Mouse (Mus musculus): ENCODE measurements at regions not wholly inside any gene's neighbourhood (a gene's known extent, or its start where the extent isn't known, plus 50 kb on each side); places are given as distances from the start of the nearest gene placed in this dataset.

DNA sequence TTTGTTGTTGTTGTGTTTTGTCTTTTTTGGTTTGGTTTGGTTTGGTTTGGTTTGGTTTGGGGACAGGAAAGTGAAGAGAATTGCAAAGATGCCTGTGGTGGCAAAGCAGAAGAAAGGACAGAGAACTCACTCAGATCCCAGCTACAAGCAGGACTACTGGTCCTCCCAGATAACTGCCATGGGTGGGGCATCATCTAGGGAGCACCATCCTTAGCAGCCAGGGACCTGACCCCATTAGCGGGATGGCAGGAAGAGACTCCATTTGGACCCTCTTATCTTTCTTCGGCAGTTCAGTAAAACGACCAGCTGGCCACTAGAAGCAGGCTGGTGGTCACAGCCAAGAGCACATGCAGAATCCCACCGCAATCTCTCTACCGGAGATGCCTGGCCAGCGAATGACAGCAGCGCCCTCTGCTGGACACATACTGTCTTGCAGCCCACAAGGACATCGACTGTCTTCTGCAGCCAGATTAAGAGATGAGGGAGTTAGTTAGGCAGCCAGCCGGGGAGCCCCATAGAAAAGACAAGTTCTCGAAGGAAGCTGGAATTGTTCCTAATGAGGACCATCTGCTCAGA is 119.8 kb downstream of the Gm9195 start:
- Histone ChIP-seq H3K36me3 (no peaks in the 10 kb centered on the region), H3K4me2 (no peak overlapping the region), H3K27ac (no peak overlapping the region), H3K27me3 (peaks cover 7% of the 10 kb centered on the region; the same call in 1 of the 2 replicates), H3K9ac (no peak overlapping the region), H3K4me1 (replicated peaks) (no peaks in the 10 kb centered on the region), H3K9me3 (replicated peaks) (no peaks in the 10 kb centered on the region), H3K4me3 (no peak overlapping the region)
- ATAC-seq (replicated peaks; ENCODE audit: insufficient number of reproducible peaks, insufficient read depth, low FRiP score, low read depth), result no peak
- 7% methylated on average over 10 of the region's 10 CpGs for WGBS

DNA sequence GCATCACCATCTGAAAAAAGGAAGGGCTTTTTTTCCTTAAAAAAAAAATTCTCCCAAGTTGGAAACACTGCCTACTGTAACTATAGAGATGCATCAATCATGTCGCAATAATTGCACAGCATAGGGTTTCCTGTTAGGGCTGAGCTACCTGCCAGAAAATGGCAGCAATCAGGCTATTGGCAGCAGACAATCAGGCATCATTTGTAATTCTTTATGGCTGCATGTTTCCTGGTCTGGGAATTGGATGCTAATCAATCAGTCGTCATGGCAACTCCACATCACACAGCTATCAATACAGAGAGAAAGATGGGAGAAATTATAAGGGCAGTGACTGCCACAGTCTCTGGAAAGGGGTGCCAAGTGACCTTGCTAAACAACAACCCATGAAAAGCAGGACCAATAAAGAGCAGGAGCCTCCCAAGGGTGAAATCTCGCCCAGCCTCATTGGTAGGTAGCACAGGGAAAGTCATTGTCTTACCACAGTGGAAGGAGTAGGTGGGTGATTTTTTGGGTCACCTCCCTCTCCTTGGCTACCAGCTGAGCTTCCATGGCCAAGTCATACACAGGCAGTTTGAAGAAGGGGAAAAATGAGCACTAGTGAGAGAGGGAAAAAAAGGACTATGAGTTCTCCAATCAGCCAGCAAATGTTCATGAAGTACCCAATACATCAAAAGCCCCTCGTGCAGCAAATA is 130.7 kb downstream of the Gm9195 start:
- H3K4me2 ChIP-seq, result no peak overlapping the region
- no peak overlapping the region for H3K9ac ChIP-seq
- H3K4me3 ChIP-seq, result no peak overlapping the region
- H3K9me3 ChIP-seq (replicated peaks), result no peaks in the 10 kb centered on the region
- H3K27ac ChIP-seq, result no peak overlapping the region
- no peaks in the 10 kb centered on the region for H3K27me3 ChIP-seq
- H3K36me3 ChIP-seq, result no peaks in the 10 kb centered on the region
- WGBS, result 76% methylated on average over 4 of the region's 4 CpGs
- no peak for ATAC-seq (replicated peaks; ENCODE audit: insufficient number of reproducible peaks, insufficient read depth, low FRiP score, low read depth)
- H3K4me1 ChIP-seq (replicated peaks), result no peaks in the 10 kb centered on the region

DNA sequence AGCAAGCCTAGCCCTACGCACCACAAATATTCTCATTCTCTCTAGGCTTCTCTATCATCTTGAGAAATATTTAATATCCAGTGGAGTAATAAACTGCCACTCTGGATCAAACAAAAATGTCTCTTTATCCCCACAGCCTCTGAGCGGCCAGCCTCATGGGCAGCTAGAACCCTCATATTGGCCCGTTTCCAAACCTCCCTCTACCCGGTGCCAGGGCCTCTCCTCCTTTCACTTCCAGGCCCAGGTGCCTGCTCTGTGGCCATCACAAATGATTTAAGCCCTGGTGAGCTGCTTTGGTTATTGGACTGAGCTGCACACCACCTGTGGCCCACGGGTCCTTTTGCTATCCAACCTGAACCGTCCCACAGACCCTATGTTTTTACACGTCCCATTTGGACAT is 131.5 kb downstream of the Gm9195 start:
- H3K27me3 ChIP-seq, result no peaks in the 10 kb centered on the region
- no peak for ATAC-seq (replicated peaks; ENCODE audit: insufficient number of reproducible peaks, insufficient read depth, low FRiP score, low read depth)
- 79% methylated on average over 7 of the region's 7 CpGs for WGBS
- H3K9ac ChIP-seq, result no peak overlapping the region
- no peak overlapping the region for H3K4me2 ChIP-seq
- H3K27ac ChIP-seq, result no peak overlapping the region
- H3K4me1 ChIP-seq (replicated peaks), result no peaks in the 10 kb centered on the region
- H3K4me3 ChIP-seq, result no peak overlapping the region
- H3K9me3 ChIP-seq (replicated peaks), result no peaks in the 10 kb centered on the region
- H3K36me3 ChIP-seq, result no peaks in the 10 kb centered on the region

DNA sequence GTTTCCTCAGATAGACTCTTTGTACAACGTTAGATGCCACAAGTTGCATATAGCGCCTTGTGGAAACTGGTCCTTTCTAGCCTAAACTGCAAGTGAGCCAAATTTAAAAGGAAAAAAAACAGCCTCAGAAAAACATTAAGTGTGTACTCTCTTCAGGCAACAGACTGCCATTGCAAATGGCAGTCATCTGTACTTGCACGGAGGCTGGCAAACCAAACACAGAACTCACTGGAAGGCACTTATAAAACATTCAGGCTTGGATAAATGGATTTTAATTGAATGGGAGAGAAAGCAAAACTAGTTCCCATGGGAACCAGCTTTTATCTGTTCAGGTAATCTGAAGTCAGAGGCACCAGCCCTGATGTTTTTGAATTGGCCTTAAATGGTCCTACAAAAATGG is 133.7 kb downstream of the Gm9195 start:
- Histone ChIP-seq H3K27me3 (no peaks in the 10 kb centered on the region), H3K4me3 (no peak overlapping the region), H3K4me2 (no peak overlapping the region), H3K27ac (no peak overlapping the region), H3K36me3 (no peaks in the 10 kb centered on the region), H3K9me3 (replicated peaks) (no peaks in the 10 kb centered on the region), H3K4me1 (replicated peaks) (no peaks in the 10 kb centered on the region), H3K9ac (no peak overlapping the region)
- WGBS, result 87% methylated on average over 3 of the region's 3 CpGs
- ATAC-seq (replicated peaks; ENCODE audit: insufficient number of reproducible peaks, insufficient read depth, low FRiP score, low read depth), result no peak

DNA sequence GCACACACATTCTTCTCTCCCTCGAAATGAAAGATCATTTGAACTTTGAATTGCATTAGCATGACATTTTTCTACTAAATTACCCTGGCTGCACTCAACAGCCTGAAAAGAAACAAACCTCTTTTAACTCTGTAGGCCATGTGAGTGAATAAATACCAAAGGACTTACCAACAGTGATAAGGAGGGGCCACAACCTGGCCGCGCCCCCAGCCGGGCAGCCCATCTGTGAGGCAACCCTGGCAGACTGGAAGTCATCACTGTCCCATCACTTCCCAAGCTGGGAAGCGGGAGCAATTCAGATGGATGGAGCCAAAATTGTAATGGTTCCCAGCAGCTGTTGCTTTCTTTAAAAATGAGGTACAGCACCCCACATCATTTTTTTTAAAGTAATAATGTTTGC is 149.5 kb downstream of the Gm9195 start:
- H3K4me2 ChIP-seq, result no peak overlapping the region
- no peaks in the 10 kb centered on the region for H3K9me3 ChIP-seq (replicated peaks)
- H3K4me1 ChIP-seq (replicated peaks), result no peaks in the 10 kb centered on the region
- no peak for ATAC-seq (replicated peaks; ENCODE audit: insufficient number of reproducible peaks, insufficient read depth, low FRiP score, low read depth)
- H3K27ac ChIP-seq, result no peak overlapping the region
- no peak overlapping the region for H3K4me3 ChIP-seq
- 42% methylated on average over 5 of the region's 5 CpGs for WGBS
- H3K9ac ChIP-seq, result no peak overlapping the region
- no peaks in the 10 kb centered on the region for H3K36me3 ChIP-seq
- H3K27me3 ChIP-seq, result no peaks in the 10 kb centered on the region

DNA sequence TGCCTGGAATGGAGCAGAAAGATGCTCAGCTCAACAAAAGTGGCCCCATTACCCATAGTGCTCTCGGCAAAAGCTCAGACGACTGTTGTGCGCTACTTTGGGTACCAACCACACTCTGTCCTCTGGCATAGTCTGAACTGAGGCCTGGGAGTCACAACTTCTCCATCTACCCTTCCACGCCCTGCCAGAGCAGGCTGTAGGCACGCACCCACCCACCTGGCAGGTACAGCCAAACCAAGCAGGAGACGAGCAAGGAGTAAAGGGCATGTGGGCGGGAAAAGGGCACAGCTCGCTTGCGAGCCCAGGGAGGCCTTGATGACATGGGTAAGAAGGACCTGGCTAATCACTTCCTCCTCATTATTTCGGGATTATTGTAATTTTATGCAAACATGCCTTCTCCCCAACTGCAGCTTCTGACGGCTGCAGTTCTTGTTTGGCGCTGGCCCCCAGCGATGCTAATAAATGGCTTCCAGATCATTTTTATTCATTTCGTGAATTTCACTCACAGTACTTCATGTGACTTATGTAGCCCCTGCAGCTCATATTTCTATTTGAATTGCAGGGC is 150.0 kb downstream of the Gm9195 start:
- no peak overlapping the region for H3K4me3 ChIP-seq
- no peak for ATAC-seq (replicated peaks; ENCODE audit: insufficient number of reproducible peaks, insufficient read depth, low FRiP score, low read depth)
- H3K4me2 ChIP-seq, result no peak overlapping the region

DNA sequence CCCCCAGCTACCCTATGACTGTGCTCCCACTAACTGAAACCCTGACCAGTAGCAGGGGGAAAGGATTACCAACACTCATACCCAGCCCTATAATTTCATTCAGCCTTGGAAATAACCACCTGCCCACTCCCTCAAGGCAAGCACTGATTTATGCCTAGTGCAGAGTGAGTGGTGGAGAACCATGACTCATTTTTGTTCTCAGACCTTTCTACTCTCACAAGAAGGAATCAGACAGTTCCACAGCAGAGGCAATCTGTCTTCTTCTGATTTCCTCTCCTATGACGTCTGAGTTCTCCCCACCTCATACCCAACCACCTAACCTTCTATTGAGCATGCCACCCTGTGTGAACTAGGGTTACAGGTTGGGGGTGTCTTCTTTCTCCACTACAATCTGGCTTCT is 153.6 kb downstream of the Gm9195 start:
- Histone ChIP-seq H3K9ac (no peak overlapping the region), H3K9me3 (replicated peaks) (no peaks in the 10 kb centered on the region), H3K27ac (no peak overlapping the region), H3K4me1 (replicated peaks) (no peaks in the 10 kb centered on the region), H3K4me2 (no peak overlapping the region), H3K4me3 (no peak overlapping the region), H3K27me3 (no peaks in the 10 kb centered on the region), H3K36me3 (no peaks in the 10 kb centered on the region)
- 58% methylated on average over 1 of the region's 1 CpGs for WGBS
- ATAC-seq (replicated peaks; ENCODE audit: insufficient number of reproducible peaks, insufficient read depth, low FRiP score, low read depth), result no peak

More for the DNA sequence above, 150.0 kb downstream of the Gm9195 start:
- Histone ChIP-seq H3K9ac (no peak overlapping the region), H3K27ac (no peak overlapping the region), H3K27me3 (no peaks in the 10 kb centered on the region), H3K36me3 (no peaks in the 10 kb centered on the region), H3K4me1 (replicated peaks) (no peaks in the 10 kb centered on the region), H3K9me3 (replicated peaks) (no peaks in the 10 kb centered on the region)
- WGBS, result 68% methylated on average over 14 of the region's 14 CpGs

DNA sequence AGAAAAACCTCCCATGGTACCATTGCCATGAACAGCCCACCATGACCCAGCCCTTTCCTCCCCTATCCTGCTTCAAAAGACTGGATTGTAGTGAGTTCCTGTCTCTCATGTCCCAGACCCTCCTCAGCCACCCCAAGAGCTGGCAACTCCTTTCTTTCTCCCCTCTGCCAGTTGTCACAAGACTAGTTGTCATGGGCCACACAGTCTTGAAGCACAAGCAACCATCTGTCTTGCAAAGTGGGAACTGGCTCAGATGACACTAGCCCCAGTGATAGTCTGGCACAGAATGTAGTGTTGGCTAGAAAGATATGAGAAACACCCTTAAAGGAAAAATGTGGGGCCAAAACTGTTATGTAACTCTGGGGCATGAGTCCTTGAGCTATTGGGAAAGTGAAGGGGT is 187.8 kb downstream of the Gm9195 start:
- Histone ChIP-seq H3K36me3 (no peaks in the 10 kb centered on the region), H3K9me3 (replicated peaks) (no peaks in the 10 kb centered on the region), H3K4me1 (replicated peaks) (no peaks in the 10 kb centered on the region), H3K4me3 (no peak overlapping the region), H3K4me2 (no peak overlapping the region), H3K27me3 (no peaks in the 10 kb centered on the region), H3K9ac (no peak overlapping the region), H3K27ac (no peak overlapping the region)
- no peak for ATAC-seq (replicated peaks; ENCODE audit: insufficient number of reproducible peaks, insufficient read depth, low FRiP score, low read depth)

DNA sequence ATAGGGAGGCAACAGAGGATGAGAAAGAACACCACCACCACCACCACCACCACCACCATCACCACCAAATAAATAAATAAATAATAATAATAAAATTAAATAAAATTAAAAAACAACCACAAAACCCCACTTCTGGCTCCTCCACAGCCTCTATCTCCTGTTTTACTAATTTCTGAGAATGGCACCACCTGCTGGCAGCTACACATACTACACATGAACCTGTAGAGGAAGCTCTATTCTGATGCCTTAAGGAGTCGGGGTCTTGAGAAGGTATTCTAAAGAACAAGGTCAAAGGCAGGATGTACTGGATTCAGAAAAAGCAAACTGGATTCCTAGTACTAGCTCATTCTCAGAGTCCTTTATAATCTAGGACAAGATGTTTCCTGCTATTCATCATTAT is 191.6 kb downstream of the Gm9195 start:
- ATAC-seq (replicated peaks; ENCODE audit: insufficient number of reproducible peaks, insufficient read depth, low FRiP score, low read depth), result no peak
- Histone ChIP-seq H3K9ac (no peak overlapping the region), H3K9me3 (replicated peaks) (no peaks in the 10 kb centered on the region), H3K36me3 (no peaks in the 10 kb centered on the region), H3K27ac (no peak overlapping the region), H3K4me3 (no peak overlapping the region), H3K4me1 (replicated peaks) (no peaks in the 10 kb centered on the region), H3K4me2 (no peak overlapping the region), H3K27me3 (0 out of 2 replicates have a peak, but pooled peaks cover under 1% of the 10 kb centered on the region)
- WGBS, result 66% methylated on average over 1 of the region's 1 CpGs

DNA sequence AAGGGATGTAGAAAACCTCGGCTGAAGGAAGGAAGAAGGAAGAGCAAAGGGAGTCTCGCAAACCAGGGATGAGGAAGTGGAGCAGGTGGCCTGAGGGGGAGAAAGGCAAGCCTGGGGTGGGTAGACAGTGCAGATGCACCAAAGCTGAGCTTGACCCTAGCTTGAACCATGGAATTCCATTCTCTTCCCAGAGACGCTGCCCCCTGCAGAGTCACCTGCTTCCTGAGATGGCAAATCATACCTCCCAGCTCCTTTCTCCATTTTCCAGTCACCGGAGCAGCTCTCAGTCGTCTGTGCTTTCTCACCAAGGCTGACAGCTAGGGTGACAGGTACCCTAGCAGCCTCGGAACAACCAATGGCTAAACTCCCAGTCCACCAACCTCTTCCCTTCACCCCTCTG is 197.0 kb downstream of the Gm9195 start:
- Histone ChIP-seq H3K36me3 (no peaks in the 10 kb centered on the region), H3K9me3 (replicated peaks) (no peaks in the 10 kb centered on the region), H3K27me3 (peaks cover 6% of the 10 kb centered on the region; the same call in 1 of the 2 replicates), H3K9ac (no peak overlapping the region), H3K4me1 (replicated peaks) (peaks cover 11% of the 10 kb centered on the region), H3K27ac (no peak overlapping the region), H3K4me3 (no peak overlapping the region), H3K4me2 (no peak overlapping the region)
- no peak for ATAC-seq (replicated peaks; ENCODE audit: insufficient number of reproducible peaks, insufficient read depth, low FRiP score, low read depth)
- 14% methylated on average over 6 of the region's 6 CpGs for WGBS

DNA sequence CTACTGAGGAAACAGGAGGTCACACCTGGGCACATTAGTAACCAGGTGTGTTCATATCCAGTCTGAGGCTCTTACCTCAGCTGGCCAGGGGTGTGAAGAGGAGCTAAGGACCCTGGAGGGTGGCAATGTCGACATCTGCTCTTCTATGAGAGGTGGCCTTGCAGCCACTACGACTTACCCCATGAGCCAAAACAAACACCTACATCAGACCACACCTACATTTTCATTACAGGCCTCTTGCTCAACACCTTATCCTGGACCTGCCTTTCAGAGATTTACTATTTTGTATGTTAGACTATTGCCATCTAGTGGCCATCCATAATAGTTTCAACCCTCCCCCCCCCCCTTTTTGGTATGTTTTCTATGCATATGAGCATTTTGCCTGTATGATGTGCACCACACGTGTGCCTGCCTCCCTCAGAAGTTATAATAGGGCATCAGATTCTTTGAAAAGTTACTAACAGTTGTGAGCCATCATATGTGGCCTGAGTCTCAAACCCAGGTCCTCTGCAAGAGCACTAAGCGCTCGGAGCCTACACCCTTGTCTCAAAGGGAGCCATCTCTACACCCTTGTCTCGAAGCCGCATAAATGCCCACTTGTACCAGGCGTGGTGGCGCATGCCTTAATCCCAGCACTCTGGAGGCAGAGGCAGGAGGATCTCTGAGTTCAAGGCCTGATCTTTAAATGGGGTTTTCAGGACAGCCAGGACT is 197.8 kb downstream of the Gm9195 start:
- Histone ChIP-seq H3K4me3 (no peak overlapping the region), H3K9me3 (replicated peaks) (no peaks in the 10 kb centered on the region), H3K27me3 (peaks cover 6% of the 10 kb centered on the region; the same call in 1 of the 2 replicates), H3K4me1 (replicated peaks) (peaks cover 11% of the 10 kb centered on the region), H3K9ac (no peak overlapping the region), H3K4me2 (no peak overlapping the region), H3K27ac (no peak overlapping the region), H3K36me3 (no peaks in the 10 kb centered on the region)
- 63% methylated on average over 9 of the region's 9 CpGs for WGBS
- no peak for ATAC-seq (replicated peaks; ENCODE audit: insufficient number of reproducible peaks, insufficient read depth, low FRiP score, low read depth)
